Mouse (Mus musculus) small intestine, adult 2 months (tissue): ENCODE measurements around the gene Prkag1.

Experiments used
- CTCF ChIP-seq: fragments of 200-500 bp; IDR thresholded peaks from 2 replicates; pipeline ENCODE4 v1.5.1; 2012; ENCODE audit warnings: low read depth, mild to moderate bottlenecking, control low read depth, inconsistent platforms, low read length, moderate library complexity, mixed read lengths; ENCODE audit not compliant: insufficient replicate concordance, insufficient read length; ENCODE audit errors: extremely low read depth
- POLR2A ChIP-seq: fragments of 200-500 bp; IDR thresholded peaks from 2 replicates; pipeline ENCODE4 v1.6.1; 2012; ENCODE audit warnings: low read depth, mild to moderate bottlenecking, control low read depth, inconsistent platforms, low read length, moderate library complexity

DNA sequence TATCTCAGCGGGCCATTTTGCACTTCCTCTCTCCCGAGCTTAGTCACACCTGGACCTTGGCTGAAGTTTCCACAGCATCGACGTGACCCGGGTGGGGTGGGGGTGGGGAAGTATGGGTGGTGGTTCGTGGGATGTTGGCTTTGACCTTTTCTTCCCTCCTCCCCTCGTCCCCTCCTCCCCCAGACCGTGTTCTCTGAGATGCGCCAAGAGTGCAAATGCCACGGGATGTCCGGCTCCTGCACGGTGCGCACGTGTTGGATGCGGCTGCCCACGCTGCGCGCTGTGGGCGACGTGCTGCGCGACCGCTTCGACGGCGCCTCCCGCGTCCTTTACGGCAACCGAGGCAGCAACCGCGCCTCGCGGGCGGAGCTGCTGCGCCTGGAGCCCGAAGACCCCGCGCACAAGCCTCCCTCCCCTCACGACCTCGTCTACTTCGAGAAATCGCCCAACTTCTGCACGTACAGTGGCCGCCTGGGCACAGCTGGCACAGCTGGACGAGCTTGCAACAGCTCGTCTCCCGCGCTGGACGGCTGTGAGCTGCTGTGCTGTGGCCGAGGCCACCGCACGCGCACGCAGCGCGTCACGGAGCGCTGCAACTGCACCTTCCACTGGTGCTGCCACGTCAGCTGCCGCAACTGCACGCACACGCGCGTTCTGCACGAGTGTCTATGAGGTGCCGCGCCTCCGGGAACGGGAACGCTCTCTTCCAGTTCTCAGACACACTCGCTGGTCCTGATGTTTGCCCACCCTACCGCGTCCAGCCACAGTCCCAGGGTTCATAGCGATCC is 38.9 kb downstream of the Prkag1 start:
- TF ChIP-seq CTCF (no peak), POLR2A (no peak)
